Mouse (Mus musculus) left cerebral cortex, postnatal 4 days (tissue): Measurements from ENCODE around the gene 1110032A03Rik. TPM values are rescaled to one million over a fixed set of nuclear protein-coding genes. Genes with fewer than 3 reads are reported as not detected.

Experiments
- DNase-seq: peaks from one replicate; pipeline ENCODE4 v3.0.0-alpha.2; 2022
- intact Hi-C: fragments of 180-260 bp; cut with DNase I; formaldehyde crosslinking; loops from one replicate; pipeline ENCODE4 v1.15.1; 2025
- total RNA-seq, 2 experiments: library from RNA; stranded (reverse); gene quantifications; 2 replicates each; pipeline ENCODE4 v1.2.3; 2021

The 1110032A03Rik gene
- total RNA-seq, 2 experiments from 2014 or later: 16.6 to 18.6 TPM

DNA sequence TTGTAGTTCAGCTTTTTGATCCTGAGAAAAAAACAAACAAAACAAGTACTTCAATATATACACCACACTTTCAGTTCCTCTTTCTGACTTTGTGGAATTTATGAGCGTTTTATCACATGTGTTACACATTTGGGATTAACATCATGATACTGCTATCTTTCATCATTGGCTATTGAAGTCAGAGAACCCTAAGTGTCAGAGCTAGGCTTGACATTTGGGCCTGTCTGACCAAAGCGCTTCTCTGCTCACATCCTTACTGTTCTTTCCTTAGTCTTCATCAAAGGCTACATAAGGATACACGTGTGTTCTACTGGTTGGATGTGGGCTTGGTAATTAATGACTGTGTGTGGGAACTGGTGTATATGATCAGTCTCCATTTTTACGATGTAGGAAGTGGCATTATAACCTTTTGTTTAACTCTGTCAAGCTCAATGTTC, 1.3 kb downstream of the 1110032A03Rik start:
- no peak for DNase-seq
- intact Hi-C loops: no loop called here

DNA sequence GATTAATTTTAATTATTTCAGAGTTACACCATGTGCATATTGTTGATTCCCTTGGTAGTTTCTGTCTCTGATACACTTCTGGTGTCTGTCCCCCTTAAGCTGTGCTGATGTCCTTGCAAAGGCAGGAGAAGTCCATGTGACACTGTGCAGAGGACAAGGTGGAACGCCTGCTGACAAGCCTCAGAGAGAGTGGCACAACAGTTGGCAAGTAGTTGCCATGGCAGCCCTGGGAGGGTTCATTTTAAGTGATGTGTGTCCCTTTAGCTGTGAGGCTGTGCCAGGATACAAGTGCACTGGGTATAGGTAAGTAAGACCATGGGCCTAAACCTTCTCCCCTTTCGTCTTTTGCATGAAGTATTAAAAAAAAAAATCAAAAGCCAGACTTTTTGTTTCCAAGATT, 5.3 kb downstream of the 1110032A03Rik start:
- DNase-seq: no peak
- intact Hi-C loops: no loop called here

DNA sequence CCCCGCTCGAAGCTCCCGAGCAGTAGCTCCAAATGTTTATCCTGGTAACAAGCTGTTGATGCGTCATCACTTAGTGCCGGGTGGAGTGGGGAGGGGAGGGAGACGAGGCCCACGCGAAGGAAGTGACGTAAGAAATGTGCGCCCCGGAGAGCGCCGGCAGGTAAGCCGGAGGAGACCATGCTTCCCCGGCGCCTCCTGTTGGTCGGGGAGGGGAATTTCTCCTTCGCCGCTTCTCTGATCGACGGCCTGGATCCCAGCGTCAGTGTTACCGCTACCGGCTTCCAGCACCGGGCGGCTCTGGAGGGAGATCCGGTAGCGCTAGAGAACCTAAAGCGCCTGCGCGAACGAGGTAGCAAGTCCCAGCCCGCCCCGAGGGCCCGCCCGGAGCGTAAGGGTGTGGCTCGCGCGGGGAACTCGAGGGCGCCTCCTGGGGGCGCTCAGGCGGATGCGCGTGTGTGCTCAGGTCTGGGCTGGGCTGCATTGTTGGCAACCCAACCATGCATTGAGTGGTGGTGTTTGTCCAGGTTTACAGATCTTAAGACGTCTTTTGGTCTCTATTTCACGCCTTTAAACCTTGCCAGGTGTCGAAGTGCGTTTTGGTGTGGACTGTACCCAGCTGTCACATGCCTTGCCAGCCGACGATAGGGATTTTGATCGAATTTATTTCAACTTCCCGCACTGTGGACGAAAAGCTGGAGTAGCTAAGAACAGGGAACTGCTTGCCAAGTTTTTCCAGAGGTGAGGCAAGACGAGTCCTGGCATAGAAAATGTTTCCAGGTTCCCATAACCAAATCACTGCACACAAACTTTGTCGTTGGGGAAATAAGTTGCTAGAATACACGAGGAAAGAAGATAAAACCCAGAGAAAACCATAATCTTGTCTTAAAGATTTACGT, 7.0 kb downstream of the 1110032A03Rik start, which contains the start of gene Fdxacb1:
Gene Fdxacb1 (plus strand): TSS at position 130 of the 896 bp plus-strand sequence.
- intact Hi-C loops: loop anchor here (10.0 kb wide), 1 partner anchor 64 kb away; no protein-coding TSS in a partner anchor
- peak; percentile 98 for DNase-seq

DNA sequence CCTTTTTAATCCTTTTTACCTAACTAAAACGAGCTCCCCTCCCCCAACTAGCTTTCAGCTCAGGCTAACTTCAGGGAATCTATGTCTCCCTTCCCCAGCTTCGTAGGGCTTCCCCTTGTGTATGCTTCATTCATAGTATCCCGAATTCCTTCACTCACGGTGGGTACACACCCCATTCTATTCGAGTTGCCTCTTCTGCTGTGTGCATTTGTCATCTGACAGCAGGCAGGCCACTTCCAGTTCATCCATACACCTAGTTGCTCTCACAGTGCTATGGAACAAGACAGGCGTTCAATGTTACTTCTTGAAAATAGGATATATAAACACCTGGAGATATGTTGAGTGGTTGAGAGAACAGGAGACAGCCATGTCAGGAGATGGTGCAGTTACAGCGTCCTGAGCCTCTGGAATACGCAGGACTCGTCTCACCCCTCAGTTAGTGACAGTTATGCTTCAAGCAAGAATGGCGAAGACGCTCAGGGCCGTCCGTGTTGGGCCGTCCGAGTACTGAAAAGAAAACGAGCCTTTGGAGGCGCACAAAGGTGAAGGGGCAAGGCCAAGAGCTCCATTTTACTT, 7.7 kb downstream of the 1110032A03Rik start:
- intact Hi-C loops: loop anchor here (10.0 kb wide), 1 partner anchor 63 kb away; no protein-coding TSS in a partner anchor
- no peak for DNase-seq

DNA sequence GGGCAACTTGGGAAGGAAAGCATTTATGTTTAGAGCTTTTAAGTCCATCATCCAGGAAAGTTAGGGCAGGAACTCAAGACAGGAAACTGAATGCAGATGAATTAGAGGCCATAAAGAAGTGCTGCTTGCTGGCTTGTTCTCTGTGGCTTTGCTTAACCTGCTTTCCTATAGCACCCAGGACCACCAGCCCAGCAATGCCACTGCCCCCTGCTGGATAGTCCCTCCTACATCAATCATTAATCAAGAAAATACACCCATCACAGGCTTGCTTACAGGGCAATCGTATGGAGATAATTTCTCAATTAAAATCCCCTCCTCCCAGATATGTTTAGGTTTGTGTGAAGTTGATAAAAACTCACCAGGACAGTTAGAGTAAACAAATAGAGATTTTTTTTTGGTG, 12.0 kb downstream of the 1110032A03Rik start:
- peak; percentile 31 for DNase-seq
- intact Hi-C loops: loop anchor here (10.0 kb wide), 1 partner anchor 59 kb away; no protein-coding TSS in a partner anchor

DNA sequence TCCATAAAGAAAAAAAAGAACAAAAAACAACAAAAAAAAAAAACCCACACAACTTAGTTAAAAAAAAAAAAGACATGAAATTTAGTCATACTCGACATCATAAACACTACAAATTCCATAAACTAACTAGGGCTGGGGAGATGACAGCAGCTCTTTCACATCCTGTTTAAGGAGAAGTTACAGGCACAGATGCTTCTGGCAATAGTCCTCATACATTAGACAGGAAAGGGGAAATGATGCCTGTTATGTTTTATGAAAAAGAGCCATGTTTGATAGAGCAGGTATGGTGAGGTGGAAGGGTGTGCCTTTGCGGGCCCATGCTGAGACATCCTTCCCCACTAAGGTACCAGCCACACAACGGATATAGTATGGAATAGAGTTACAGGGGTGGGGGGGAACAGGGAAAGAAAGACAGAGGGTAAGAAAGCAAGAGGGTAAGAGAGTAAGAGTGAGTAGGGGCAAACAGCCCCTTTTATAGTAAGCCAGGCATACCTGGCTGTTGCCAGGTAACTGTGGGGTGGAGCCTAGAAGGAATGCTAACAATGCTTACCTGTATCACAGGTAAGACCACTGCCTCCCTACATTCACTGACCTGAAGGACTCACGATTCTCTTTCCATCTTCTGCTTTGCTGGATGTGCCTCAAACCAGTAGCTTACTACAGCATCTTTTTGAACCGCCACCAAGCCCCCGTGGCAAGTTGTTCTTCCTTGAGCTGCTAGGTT, 13.6 kb downstream of the 1110032A03Rik start:
- DNase-seq: no peak
- intact Hi-C loops: loop anchor here (10.0 kb wide), 1 partner anchor 57 kb away; no protein-coding TSS in a partner anchor

DNA sequence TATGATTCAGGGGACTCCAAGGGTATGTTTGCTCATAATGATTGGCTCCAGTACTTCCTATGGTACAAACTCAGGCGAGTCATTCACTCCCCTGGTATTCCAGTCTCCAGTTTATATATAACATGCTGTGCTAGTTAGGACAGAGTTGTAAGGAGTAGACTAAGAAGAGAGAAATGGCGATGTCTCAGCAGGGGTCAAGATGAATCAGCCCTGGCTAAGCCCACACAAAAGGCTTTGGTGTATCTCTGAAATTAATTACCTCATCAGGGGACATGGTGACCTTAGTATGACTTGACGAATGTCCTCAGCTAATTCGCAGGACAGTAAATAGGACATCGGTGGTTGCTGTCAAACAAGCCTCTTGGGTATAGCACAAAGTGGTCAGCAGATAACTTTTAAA, 18.6 kb downstream of the 1110032A03Rik start:
- intact Hi-C loops: no loop called here
- no peak for DNase-seq

DNA sequence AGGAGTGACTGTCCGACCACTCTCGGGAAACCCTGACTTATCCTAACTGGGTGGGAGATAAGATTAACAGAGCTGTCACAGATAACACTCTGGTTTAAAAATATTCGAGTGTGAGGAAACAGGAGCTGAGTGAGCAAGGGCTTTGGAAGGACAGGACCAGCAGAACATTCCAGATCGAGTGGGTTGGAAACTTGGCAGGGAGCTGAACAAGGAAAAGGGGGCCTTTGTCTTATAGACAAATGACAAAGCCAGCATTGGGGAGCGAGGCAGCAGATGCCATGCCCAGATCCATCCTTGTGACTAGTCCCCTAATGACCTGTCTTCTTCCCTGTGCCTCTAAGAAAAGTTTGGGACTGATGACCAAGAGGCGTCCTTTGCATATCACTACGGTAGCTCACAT, 21.4 kb downstream of the 1110032A03Rik start:
- no peak for DNase-seq
- intact Hi-C loops: no loop called here

DNA sequence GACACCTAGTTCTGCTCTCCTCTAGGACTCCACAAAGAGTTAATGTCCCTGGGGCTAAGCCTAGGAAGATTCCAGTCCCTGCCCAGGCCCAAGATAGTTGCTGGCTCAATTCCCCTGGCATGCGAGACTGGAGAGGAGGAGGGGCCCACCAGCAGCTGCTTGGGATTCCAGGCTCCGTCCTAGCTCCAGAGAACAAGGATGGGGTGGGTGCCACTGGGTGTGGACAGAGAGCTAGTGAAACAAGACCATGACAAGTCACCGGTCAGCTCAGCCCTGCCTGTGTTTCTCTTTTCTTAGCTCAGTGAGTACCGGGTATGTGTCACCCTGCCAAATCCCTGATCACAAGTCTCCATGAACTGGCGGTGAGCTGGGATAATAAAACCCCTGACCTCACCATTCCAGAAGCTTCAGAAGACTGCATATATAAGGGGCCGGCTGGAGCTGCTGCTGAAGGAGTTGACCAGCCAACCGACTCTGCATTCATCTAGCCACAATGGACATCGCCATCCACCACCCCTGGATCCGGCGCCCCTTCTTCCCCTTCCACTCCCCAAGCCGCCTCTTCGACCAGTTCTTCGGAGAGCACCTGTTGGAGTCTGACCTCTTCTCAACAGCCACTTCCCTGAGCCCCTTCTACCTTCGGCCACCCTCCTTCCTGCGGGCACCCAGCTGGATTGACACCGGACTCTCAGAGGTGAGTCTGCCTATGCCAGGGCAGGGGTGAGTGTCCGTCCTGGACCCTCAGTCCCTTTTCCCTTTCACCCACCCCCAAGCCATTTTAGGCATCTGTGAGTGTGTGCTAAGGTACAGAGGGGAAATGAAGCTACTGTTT, 22.3 kb downstream of the 1110032A03Rik start:
- DNase-seq: peak; percentile 71
- intact Hi-C loops: no loop called here

DNA sequence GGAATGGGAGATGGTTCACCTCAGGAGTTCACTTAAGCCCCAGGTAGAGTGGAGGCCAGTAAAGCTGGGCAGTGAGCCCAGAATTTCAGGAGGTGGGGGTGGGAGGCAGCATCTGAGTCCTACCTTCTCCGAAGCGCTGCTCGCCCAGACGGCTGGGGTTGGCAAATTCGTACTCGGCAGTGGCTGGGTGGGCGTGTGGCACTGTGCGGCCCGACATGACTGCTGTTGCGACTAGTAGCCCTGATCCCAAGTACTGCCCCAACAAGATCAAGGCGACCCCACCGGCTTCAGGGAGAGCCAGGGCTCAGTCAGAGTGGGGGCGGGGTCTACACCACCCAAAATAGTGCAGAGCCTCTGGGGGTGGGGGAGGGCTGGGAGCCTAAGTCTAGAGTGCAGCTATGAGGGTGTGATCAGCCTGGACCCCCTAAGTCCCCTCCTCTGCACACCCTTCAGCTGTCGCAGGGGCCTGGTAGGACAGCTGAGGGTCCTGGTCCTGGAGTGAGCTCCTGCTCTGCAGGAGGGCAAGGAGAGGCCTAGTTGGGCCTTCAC, 23.2 kb downstream of the 1110032A03Rik start, which contains the start of gene Hspb2:
Gene Hspb2 (minus strand): TSS at position 301 of the 549 bp plus-strand sequence.
- intact Hi-C loops: no loop called here
- DNase-seq: no peak

DNA sequence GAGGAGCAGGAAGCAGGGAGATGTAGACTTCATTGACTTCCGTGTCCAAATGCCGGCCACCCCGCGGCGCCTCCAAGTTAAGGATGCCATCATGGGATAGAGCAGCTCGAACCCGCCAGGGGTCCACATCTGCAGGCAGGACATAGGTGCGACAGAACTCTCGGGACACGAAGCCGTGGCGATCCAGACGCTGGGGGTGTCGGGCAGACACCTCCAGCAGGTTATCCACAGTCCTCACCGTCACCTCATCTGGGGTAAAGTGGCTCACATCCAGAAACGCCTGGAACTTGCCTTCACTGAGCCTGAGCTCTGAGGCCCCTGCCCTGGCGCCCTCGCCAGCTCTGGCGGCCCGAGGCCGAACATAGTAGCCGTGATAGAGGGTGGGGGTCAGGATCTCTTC, 24.0 kb downstream of the 1110032A03Rik start, which contains the start of gene Cryab:
Gene Cryab (plus strand): TSS at position 3 of the 400 bp plus-strand sequence.
- no peak for DNase-seq
- intact Hi-C loops: no loop called here

DNA sequence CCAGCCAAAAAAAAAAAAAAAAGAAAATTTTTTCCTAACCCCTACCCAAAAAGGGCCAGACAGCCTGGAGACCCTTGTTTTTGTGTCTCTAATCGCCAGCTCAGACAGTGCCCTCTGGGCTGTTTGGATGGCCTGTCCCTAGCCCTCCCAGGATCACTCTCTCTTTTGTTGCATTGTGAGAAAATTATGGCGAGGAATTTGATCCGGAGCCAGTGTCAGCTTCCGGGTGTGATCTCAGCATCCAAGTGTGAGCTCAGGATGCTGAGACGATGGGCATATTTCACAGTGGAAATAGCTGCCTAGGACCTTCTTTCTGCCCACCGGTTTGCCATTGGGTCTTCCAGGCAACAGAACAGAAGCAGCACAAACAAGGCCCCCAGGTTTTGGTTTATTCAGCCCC, 24.6 kb downstream of the 1110032A03Rik start:
- DNase-seq: no peak
- intact Hi-C loops: no loop called here

DNA sequence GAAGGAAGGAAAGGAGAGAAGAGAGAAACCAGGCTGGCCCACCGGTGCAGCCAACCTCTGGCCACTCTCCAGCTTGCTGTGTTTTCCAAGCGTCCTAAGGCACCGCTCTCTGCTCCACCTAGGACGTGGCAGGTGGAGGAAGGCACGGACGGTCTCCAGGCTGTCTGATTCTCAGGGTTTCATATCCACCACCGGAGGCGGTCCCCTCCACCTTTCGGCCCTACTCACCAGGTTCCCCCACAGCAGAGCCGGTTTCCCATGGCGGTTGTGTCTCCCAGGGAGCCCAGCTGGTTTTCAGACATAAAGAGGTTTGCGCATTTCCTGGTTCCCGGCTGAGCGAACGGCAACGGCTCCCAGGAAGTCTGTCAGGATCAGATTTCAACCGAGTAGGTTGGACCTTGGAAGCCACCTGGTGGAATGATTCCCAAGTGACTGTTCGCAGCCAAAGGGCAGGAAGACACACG, 29.1 kb downstream of the 1110032A03Rik start, which contains the start of gene 2310030G06Rik:
Gene 2310030G06Rik (minus strand): TSS at position 323 of the 464 bp plus-strand sequence.
- DNase-seq: no peak
- intact Hi-C loops: no loop called here

DNA sequence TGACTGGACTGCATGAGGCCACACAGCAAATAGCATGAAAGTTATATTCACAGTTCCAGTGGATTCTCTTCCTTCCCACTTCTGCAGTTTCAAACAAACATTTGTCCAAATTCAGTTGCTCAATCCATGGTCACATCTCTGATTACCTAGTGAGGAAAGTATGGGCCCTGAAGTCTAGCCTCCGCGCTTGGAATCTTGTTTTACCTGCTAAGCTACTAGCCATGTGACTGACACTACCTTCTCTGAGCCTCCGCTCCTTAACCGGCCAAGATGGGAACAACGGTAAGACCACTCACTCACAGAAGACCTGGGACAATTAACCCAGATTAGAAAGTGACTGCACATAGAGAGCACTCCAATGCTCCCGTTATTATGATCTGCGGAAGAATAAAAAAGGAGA, 29.5 kb downstream of the 1110032A03Rik start:
- DNase-seq: no peak
- intact Hi-C loops: no loop called here

DNA sequence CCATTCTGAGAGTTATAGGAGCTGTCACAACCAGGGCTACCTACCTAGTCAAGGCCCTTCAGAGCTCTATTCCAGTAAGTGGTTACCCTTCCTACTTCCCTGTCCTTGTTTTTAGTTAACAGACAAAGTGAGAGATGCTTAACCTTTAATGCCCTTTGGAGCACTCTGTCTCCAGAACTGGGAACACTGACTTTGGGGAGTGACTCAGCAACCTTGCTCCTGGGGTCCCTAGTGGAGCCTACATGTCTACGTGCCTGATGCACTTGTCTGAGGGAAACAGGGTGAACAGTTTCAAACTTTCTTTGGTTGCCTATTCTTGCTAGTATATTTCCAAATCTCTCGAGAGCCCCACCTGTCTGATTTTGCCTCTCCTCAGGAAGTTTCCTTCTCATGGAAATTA, 32.6 kb downstream of the 1110032A03Rik start:
- intact Hi-C loops: no loop called here
- no peak for DNase-seq

DNA sequence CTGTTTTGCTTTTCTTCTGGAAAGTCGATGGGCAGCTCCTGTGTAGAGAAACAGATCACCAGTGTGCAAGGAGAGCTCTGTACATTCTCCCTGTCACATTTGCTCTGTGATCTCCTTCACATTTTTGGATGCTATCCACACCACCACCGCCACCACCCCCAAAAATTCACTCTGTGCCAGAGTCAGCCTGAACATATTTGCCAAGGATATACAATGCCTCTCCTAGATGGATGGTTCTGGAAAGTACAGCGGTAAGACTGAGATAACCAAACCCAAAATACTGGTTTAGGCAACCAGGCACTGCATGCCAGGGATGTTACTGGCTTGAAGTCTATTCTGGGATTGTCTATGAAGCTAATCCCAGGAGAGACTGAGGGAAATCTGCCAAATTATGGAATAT, 33.1 kb downstream of the 1110032A03Rik start:
- no peak for DNase-seq
- intact Hi-C loops: no loop called here

DNA sequence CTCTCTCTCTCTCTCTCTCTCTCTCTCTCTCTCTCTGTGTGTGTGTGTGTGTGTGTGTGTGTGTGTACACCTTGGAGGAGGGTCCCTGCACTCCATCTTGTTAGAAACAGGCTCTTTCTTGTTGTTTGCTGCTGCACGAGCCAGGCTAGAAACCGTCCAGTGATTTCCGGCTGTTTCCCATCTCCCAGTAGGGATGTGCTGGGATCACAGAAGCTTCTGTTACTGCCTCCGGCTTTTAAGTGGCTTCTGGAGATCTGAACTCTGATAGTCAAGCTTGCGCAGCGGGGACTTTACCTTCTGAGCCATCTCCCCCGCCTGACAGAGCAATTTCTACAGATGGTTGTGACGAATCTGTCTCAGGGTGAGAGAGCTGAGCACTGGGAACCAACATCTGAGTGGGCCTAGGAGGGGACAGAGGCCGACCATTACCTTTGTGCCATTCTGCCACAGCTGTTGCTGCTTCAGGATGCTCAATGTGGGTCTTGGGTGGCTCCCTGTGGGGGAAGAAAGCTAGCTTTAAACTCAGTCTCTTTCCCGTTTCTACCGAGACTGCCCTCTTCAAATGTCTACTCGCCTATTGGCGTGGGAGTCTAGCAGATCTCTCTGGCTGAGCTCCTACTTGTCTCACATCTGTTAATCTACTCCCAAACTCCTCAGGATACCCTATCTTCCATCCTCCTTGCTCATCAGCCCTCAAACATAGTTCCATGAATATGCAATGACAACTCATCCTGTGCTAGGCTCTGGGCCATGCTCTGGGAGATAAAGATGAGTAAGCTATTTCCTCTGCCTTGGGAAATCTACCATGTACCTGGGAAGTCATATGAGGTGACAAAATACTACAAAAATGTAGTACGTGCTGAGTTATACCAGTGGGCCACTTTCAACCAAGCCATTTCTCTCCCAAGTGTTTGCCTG, 34.2 kb downstream of the 1110032A03Rik start:
- DNase-seq: no peak
- intact Hi-C loops: no loop called here
